Mouse (Mus musculus): ENCODE data around the gene Slc22a17. TPM values are rescaled to one million over a fixed set of nuclear protein-coding genes. Genes with fewer than 3 reads are reported as not detected.
"Not testable (repeated sequence)": the region's sequence is repeated elsewhere in the genome, so short reads cannot be mapped to it uniquely, and the experiment has no call there.

Gene Slc22a17
- total RNA-seq, 2 experiments from 2014 or later = 586 to 617 TPM

DNA sequence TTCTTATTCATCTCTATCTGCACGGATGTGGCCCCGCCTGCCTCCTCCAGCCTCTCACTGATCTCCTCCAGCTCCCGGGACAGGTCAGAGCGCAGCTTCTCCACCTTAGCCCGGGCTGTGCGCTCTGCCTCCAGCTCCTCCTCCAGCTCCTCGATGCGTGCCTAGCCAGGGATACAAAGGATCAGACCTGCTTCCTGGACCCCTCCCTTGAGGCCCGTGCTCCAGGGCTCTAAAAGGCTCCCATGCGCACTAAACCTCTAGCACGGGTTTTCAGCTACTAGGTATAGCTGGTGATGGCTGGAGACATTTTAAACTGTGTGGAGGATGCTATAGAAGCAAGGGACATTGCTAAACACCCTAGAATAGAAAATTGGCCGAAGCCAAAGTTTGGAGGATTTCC is 37.6 kb upstream of the Slc22a17 start:
- Histone ChIP-seq H3K27ac (no peak overlapping the region), H3K4me3 (no peak overlapping the region)
- no peak for TF ChIP-seq CTCF (IDR thresholded peaks at IDR 0.05)
- intact Hi-C loops (cut with DNase I) = no loop called here
- DNase-seq (ENCODE audit: extremely low spot score in 1 of 2, low spot score in 2 of 2) = no peak

DNA sequence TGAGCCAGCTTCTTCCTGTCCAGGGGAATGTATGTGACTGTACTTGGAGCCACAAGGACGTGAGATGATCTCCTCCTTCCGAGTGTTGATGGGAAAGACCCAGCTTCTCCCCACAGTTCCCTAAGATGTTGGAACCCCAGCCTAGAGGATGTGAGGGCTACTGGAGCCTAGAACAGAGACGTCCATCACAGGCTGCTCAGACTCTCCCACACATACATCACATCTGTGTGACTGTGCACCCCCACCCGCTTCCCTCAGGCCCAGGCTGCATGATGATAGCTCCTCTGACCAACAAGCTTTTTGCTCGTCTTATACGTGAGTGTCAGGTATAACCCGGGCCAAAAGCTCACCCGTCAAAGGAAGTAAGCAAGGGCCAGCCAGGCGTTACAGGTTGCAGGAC is 35.8 kb upstream of the Slc22a17 start:
- H3K27ac ChIP-seq = no peak overlapping the region
- TF ChIP-seq CTCF (IDR thresholded peaks at IDR 0.05) = no peak
- no peak for DNase-seq (ENCODE audit: extremely low spot score in 1 of 2, low spot score in 2 of 2)
- intact Hi-C loops (cut with DNase I) = loop anchor here (1.0 kb wide), 1 partner anchor 26 kb away; no protein-coding TSS in a partner anchor
- no peak overlapping the region for H3K4me3 ChIP-seq

DNA sequence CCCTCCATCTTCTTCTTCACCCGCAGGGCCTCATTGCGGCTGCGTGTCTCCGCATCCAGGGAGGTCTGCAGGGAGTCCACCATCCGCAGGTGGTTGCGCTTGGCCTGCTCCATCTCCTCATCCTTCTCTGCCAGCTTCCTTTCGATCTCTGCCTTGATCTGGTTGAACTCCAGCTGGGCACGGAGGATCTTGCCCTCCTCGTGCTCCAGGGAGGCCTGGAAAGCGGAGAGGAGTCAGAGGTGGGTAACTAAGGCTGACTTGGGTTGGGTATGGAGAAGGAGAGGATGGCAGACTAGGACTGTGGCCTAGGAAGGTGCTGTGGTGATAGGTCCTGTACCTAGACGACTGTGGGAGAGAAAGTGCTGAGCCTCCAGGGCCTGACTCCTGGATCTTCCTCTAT is 34.1 kb upstream of the Slc22a17 start:
- intact Hi-C loops (cut with DNase I); DNase-seq (ENCODE audit: extremely low spot score in 1 of 2, low spot score in 2 of 2); H3K27ac ChIP-seq; H3K4me3 ChIP-seq: not testable (repeated sequence)

DNA sequence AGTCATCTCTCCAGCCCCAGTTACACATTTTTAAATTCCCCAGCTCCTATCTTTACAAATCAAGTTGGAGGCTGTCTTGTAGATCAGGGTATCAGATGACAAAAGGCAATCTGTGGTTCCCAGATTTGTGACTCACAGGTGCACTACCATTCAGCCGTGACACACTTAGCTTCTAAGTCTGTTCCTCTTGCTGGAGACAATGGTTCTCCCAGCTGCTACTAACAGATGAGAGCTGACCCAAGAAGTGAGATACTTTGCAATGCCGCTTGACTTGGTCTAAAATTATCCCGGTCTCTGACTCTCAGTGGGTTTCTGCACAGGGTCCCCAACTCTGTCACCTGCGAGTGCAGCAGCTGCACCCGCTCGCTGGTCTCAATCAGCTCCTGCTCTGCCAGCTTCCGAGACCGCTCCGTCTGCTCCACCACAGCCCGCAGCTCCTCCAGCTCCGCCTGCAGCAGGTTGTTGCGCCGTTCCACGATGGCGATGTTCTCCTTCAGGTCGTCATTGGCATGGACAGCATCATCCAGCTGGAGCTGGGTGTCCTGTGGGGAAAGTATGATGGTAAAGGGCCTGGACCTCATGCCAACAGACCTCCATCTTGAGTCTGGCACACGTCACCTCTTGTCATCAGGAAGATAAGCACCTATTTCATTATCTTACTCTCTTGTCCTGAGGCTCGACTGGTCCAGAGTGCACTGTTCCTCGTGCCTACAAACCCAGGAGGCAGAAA is 33.2 kb upstream of the Slc22a17 start:
- H3K4me3 ChIP-seq = no peak overlapping the region
- TF ChIP-seq CTCF (IDR thresholded peaks at IDR 0.05) = no peak
- no peak overlapping the region for H3K27ac ChIP-seq
- no peak for DNase-seq (ENCODE audit: extremely low spot score in 1 of 2, low spot score in 2 of 2)
- intact Hi-C loops (cut with DNase I) = no loop called here

DNA sequence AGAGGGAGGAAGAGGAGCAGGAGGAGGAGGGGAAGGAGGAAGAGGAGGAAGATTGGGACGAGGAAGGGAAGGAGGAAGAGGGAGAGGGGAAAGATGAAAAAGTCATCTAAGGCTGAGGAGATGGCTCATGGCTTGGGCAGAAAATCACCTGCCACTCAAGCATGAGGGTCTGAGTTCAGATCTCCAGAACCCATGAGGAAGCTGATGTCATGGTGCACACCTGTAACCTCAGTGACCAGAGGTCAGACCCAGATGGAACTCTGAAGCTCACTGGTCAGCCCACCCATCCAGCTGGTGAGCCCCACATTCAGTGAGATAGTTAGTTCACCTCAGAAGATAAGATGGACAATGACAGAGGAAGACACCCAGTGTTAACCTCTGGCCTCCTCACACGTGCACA is 32.0 kb upstream of the Slc22a17 start:
- H3K4me3 ChIP-seq = no peak overlapping the region
- TF ChIP-seq CTCF (IDR thresholded peaks at IDR 0.05) = no peak
- H3K27ac ChIP-seq = no peak overlapping the region
- DNase-seq (ENCODE audit: extremely low spot score in 1 of 2, low spot score in 2 of 2) = no peak
- intact Hi-C loops (cut with DNase I) = no loop called here

DNA sequence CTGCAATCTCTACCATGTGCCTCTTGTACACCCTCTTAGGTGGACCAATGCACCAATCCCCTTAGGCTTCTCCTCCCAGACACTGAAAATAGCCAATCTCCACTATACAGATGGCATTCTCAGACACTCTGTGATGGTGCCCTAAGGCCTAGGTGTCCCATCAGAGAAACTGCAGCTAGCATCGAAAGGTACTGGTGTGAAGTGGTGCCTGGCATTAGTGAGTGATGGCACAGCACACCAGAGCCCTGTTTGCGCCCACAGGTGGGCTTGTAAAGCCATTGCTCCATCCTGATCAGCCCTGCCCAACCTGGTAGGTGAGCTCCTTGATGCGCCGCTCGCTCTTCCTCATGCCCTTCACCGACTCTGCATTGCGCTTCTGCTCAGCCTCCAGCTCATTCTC is 31.0 kb upstream of the Slc22a17 start:
- no peak overlapping the region for H3K27ac ChIP-seq
- TF ChIP-seq CTCF (IDR thresholded peaks at IDR 0.05) = no peak
- intact Hi-C loops (cut with DNase I) = no loop called here

DNA sequence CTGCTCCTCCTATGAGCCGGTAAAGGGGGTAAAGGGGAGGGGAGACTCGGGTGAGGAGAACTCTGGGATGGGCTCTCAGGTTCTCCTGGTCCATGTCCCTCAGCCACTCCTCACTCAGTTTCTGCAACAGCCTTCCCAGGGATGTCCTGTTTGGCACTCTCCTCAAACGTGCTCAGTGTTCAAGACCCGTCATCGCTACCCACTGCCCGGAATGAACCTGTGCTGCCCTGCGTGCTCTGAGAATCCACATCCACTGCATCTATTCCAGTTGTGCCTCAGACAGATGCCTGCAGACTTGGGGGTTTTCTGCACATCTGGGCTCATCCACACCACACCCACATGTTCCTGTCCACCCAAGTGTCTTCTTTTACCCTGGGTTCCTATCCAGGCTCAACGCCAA is 29.5 kb upstream of the Slc22a17 start:
- DNase-seq (ENCODE audit: extremely low spot score in 1 of 2, low spot score in 2 of 2) = no peak
- no peak for TF ChIP-seq CTCF (IDR thresholded peaks at IDR 0.05)
- intact Hi-C loops (cut with DNase I) = no loop called here
- Histone ChIP-seq H3K27ac (no peak overlapping the region), H3K4me3 (no peak overlapping the region)

More for the DNA sequence above, 31.0 kb upstream of the Slc22a17 start:
- DNase-seq (ENCODE audit: extremely low spot score in 1 of 2, low spot score in 2 of 2) = no peak
- H3K4me3 ChIP-seq = no peak overlapping the region

DNA sequence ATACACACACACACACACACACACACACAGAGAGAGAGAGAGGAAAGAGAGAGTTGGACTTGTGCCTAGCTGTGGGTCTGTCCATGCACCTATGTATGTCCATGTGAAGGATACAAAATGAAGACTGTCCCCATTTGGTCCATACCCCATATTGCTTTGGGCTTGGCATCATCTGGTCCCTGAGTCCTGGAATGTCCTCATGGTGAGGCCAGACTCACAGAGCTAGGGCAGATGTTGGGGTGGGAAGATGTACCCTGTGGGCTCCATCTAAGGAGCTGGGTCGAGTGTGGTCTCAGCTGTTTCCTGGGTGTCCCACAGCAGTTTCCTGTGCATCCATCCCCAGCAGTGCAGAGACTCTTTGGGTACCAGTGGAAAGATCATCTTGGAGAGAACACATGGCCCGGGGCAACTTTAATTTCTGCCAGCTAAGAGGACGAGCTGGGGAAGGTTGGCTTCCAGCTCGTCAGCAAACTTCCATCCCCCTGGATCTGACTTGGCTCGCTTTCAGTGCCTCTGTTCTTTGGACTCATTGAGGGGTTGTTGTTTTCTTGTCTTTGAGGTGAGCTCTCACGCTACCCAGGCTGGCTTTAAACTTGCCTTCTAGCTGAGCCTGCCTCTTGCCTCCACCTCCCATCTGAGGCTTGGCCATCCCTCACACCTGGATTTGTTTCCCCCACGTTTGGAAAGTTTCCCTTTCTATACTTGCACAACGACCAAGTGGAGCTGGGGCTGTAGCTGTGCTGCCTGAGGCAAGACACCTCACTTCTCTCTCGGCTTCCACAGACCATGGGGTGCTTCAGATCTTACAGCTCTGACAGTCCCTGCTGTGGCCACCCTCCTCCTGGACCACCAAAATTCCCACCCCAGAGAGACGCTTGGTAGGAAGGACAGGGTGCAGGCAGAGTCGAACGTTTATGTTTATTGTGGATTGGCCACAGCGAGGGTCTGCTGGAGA is 28.4 kb upstream of the Slc22a17 start:
- DNase-seq (ENCODE audit: extremely low spot score in 1 of 2, low spot score in 2 of 2) = no peak
- TF ChIP-seq CTCF (IDR thresholded peaks at IDR 0.05) = no peak
- intact Hi-C loops (cut with DNase I) = no loop called here
- H3K27ac ChIP-seq = no peak overlapping the region
- H3K4me3 ChIP-seq = no peak overlapping the region

DNA sequence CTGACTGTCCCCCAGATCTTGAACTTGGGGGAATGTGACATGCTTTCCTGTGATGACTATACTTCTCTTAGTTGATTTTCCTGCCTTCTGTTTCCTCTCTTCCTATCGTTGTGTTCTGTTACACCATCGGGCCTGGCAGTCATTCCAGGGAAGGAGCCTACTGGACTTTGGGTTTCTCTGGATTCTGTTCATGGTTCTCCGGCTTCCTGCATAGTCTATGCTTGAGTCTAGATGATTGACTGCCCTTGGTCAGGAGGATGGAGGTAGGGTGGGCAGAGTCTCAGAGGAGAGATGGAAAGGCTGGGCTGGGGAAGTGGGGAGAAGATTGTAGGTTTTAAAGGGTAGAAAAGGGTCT is 27.2 kb upstream of the Slc22a17 start:
- no peak overlapping the region for H3K27ac ChIP-seq
- no peak for DNase-seq (ENCODE audit: extremely low spot score in 1 of 2, low spot score in 2 of 2)
- intact Hi-C loops (cut with DNase I) = no loop called here
- TF ChIP-seq CTCF (IDR thresholded peaks at IDR 0.05) = no peak
- H3K4me3 ChIP-seq = no peak overlapping the region

DNA sequence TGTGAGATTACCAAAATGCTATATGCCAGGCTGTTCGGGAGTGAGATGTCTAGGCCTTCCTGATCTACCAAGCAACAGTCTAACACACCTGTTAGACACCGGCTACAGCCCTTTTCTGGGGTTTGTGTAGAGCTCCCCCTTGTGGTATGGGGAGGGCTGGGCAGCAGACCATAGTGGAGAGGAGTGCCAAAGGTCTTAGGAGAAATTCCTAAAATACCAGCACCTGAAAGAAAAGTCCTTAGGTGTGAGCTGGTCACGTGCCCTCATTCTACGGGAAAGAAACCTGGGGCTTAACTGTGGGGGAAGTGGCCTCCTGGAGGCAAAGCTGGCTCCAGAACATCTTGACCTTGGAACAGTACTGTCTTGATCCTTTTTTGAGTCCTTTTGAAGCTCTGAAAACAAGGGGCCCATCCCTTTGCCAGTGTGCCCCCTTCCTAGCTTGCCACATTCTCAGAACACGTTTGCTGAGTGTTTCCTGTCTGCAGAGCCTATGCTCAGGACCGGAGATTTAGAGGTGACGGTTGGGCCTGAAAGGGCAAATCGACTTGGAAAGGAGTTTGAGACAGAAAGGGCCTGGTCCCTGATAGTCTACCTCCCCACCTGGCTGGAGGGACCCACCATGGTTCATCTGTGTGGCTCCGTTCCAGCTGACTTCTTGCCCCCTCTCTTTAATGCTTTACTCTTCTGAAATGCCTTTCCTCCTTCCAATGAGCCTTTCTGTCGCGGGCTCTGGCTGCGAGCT is 26.7 kb upstream of the Slc22a17 start:
- TF ChIP-seq CTCF (IDR thresholded peaks at IDR 0.05) = peak; percentile 86
- intact Hi-C loops (cut with DNase I) = loop anchor here (1.0 to 5.0 kb wide), 2 partner anchors 39 to 97 kb away; no protein-coding TSS in a partner anchor
- H3K4me3 ChIP-seq = no peak overlapping the region
- no peak overlapping the region for H3K27ac ChIP-seq
- peak; percentile 50 to 54 for DNase-seq (ENCODE audit: extremely low spot score in 1 of 2, low spot score in 2 of 2)

DNA sequence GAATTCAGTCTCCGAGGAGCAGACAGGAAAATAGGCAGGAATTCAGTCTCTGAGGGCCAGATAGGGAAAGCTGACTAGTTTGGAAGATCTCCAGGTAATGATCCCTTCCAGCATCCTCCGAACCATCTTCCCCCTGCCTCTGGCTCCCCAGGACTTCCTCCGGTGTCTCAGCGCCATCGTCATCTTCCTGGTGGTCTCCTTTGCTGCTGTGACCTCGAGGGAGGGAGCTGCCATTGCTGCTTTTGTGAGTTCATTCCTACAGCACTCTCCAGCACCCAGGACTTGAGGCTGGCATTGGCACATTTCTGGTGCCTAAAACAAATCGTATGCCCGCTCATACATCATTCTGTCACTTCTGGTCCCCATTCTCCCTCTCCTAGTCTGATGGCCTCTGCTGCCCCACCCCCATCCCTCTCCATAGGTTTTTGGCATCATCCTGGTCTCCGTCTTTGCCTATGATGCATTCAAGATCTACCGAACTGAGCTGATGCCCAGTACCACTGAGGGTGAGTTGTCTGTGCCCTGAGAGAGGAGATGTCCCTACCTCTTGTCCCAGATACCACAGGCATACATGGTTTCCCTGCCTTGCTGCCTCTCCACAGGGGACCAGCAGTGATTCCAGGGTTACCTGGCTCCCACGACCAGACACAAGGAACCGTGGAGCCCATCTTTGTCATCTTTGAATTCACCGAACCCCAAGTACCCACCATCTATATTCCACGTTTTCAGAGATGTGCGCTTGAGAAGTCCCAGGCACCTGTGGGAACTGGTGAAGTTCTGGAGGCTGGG is 25.7 kb upstream of the Slc22a17 start:
- Histone ChIP-seq H3K4me3 (no peak overlapping the region), H3K27ac (no peak overlapping the region)
- intact Hi-C loops (cut with DNase I) = loop anchor here (1.0 to 5.0 kb wide), 2 partner anchors 38 to 96 kb away; no protein-coding TSS in a partner anchor
- DNase-seq (ENCODE audit: extremely low spot score in 1 of 2, low spot score in 2 of 2) = no peak
- no peak for TF ChIP-seq CTCF (IDR thresholded peaks at IDR 0.05)
